In the genomic region with DNA sequence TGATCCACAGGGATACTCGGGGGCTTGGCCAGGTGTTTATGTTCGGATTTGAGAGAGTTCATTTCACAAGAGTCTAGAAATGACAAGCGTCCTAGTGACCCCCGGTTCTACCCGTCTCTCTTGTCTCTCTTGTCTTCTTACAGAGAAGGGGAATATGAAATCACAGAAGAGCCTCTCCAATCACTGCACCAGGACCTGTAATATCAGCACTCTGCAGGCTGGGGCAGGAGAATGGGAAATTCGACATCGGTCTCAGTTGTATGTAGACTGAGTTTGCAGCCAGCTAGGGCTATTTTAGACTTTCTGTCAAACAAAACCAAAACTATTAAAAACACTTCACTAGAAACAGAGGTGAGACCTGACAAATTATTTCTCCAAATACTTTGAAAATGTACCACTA, we compare ENCODE assay signal across 15 mouse cellular contexts.
"Had no signal": no experiment of that assay in that cellular context is flagged by ENCODE, and none has a peak within 500 bp of the region (broad histone marks: within the 10 kb centered on the region; RNA-seq: fewer than 3 reads in every experiment).

No protein-coding gene starts in this region.

- H3K4me3 ChIP-seq: limb, embryonic 10.5 days; liver, embryonic 15.5 days; megakaryocyte, embryonic 14.5 days; myocyte; neural tube, embryonic 15.5 days had no signal

- H3K4me1 ChIP-seq: limb, embryonic 10.5 days; liver, embryonic 15.5 days; megakaryocyte, embryonic 14.5 days had no signal

- ATAC-seq: intestine, embryonic 16.5 days had no signal

- H3K9ac ChIP-seq: liver, embryonic 15.5 days; neural tube, embryonic 15.5 days had no signal

- H3K36me3 ChIP-seq: limb, embryonic 10.5 days; liver, embryonic 15.5 days; neural tube, embryonic 15.5 days had no signal

- H3K4me2 ChIP-seq: liver, embryonic 11.5 days; liver, embryonic 15.5 days; neural tube, embryonic 15.5 days had no signal

- DNase-seq: kidney, adult 8-10 months; kidney, postnatal 25 days; lung, adult 2 months; right cerebral cortex, adult 18-20 months; right cerebral cortex, postnatal 25 days; thymus, adult 18-20 months; thymus, postnatal 25 days had no signal

- H3K27me3 ChIP-seq: liver, embryonic 15.5 days; megakaryocyte, embryonic 14.5 days; neural tube, embryonic 15.5 days had no signal

- H3K9me3 ChIP-seq: limb, embryonic 10.5 days; liver, embryonic 15.5 days; neural tube, embryonic 15.5 days had no signal

- H3K27ac ChIP-seq: limb, embryonic 10.5 days; liver, embryonic 15.5 days; macrophage; neural tube, embryonic 15.5 days had no signal
